Mouse (Mus musculus) erythroblast, adult 5-6 weeks (primary cell): Measurements from ENCODE around the gene Hist1h3g. TPM values are rescaled to one million over a fixed set of nuclear protein-coding genes. Genes with fewer than 3 reads are reported as not detected.
A peak's percentile ranks its signal among the peaks of the same experiment; 100 is the strongest.
"Not testable (repeated sequence)": the region's sequence is repeated elsewhere in the genome, so short reads cannot be mapped to it uniquely, and the experiment has no call there.

ENCODE experiments used
- ATAC-seq: replicated peaks from 2 replicates; pipeline ENCODE4 v1.8.0; 2016; ENCODE audit warnings: moderate number of reproducible peaks, mild to moderate bottlenecking, moderate TSS enrichment, inconsistent platforms; ENCODE audit not compliant: poor library complexity, low FRiP score, severe bottlenecking
- total RNA-seq, 2 experiments: library from RNA; stranded (forward) in 1 of 2; stranded (reverse) in 1 of 2; fragments of 150-400 nt in 1 of 2; fragments of 200-764, 138-1000 nt in 1 of 2; gene quantifications; 2 replicates each; pipeline versions ENCODE4 v1.2.3 to v1.2.4; 2015 to 2017; ENCODE audit warnings: low replicate concordance in 2 of 2

The Hist1h3g gene
- total RNA-seq, 2 experiments from 2014 or later = 97.2 to 131 TPM

- ATAC-seq = not testable (repeated sequence)
Measured at GRCm38 (mm10) chr13:23573034-23573897, 38.0 kb downstream of the Hist1h3g start.

- peak; percentile 73 for ATAC-seq
Measured at GRCm38 (mm10) chr13:23573898-23574524, 38.8 kb downstream of the Hist1h3g start, which contains the start of the genes Hist1h2bf and Hist1h2ad. Hist1h2bf (minus strand) TSS chr13:23574196. Hist1h2ad (plus strand) TSS chr13:23574381.

GRCm38 (mm10) chr13:23574546-23575170 is 39.4 kb downstream of the Hist1h3g start:
- not testable (repeated sequence) for ATAC-seq

GRCm38 (mm10) chr13:23575271-23575851 is 40.1 kb downstream of the Hist1h3g start, which contains the start of gene Hist1h3d:
Hist1h3d (plus strand) TSS chr13:23575763.
- ATAC-seq = peak; percentile 60

GRCm38 (mm10) chr13:23575864-23576313 is 40.7 kb downstream of the Hist1h3g start:
- not testable (repeated sequence) for ATAC-seq

- ATAC-seq = peak; percentile 7
Measured at GRCm38 (mm10) chr13:23576351-23576881, 41.2 kb downstream of the Hist1h3g start.

- no peak for ATAC-seq
Measured at GRCm38 (mm10) chr13:23576906-23577639, 41.9 kb downstream of the Hist1h3g start.

- no peak for ATAC-seq
Measured at GRCm38 (mm10) chr13:23577835-23578234, 42.6 kb downstream of the Hist1h3g start.

GRCm38 (mm10) chr13:23581408-23582218 is 46.4 kb downstream of the Hist1h3g start, which contains the start of gene Hist1h4d:
Hist1h4d (plus strand) TSS chr13:23581598.
- ATAC-seq = peak; percentile 60

GRCm38 (mm10) chr13:23582219-23583056 is 47.2 kb downstream of the Hist1h3g start:
- peak; percentile 2 for ATAC-seq

- ATAC-seq = no peak
Measured at GRCm38 (mm10) chr13:23583387-23584068, 48.3 kb downstream of the Hist1h3g start.

- no peak for ATAC-seq
Measured at GRCm38 (mm10) chr13:23584331-23584730, 49.1 kb downstream of the Hist1h3g start.

GRCm38 (mm10) chr13:23585029-23585441 is 49.8 kb downstream of the Hist1h3g start:
- ATAC-seq = peak; percentile 53
